Mouse (Mus musculus) stomach, embryonic 14.5 days (tissue): ENCODE measurements around the gene Trmt44. TPM values are rescaled to one million over a fixed set of nuclear protein-coding genes. Genes with fewer than 3 reads are reported as not detected.
A peak's percentile ranks its signal among the peaks of the same experiment; 100 is the strongest.

Source experiments
- ATAC-seq: fragments of 200-750 bp; cut with Nextera tagmentation; 2 replicates; pipeline ENCODE4 v1.8.0; 2017; ENCODE audit warnings: low read depth, moderate TSS enrichment; ENCODE audit not compliant: insufficient number of reproducible peaks, insufficient read depth, low FRiP score
- H3K27ac ChIP-seq: fragments of 300-500 bp; sonication (generic); 2 replicates; pipeline ENCODE4 v1.5.1; 2014; ENCODE audit warnings: mild to moderate bottlenecking, low read length, moderate library complexity, mixed read lengths
- H3K27me3 ChIP-seq: fragments of 300-500 bp; sonication (generic); 2 replicates; pipeline ENCODE4 v1.6.1; 2014; ENCODE audit warnings: low read length, control low read depth, mixed read lengths; ENCODE audit not compliant: control insufficient read depth, insufficient read depth
- H3K36me3 ChIP-seq: fragments of 300-500 bp; sonication (generic); 2 replicates; pipeline ENCODE4 v1.6.1; 2014; ENCODE audit warnings: mild to moderate bottlenecking, control low read depth, low read length, moderate library complexity, mixed read lengths; ENCODE audit not compliant: control insufficient read depth, insufficient read depth
- H3K4me1 ChIP-seq: fragments of 300-500 bp; sonication (generic); 2 replicates; pipeline ENCODE4 v1.6.1; 2014; ENCODE audit warnings: low read length, control low read depth, mixed read lengths; ENCODE audit not compliant: control insufficient read depth, insufficient read depth
- H3K4me2 ChIP-seq: fragments of 300-500 bp; sonication (generic); replicated peaks from 2 replicates; pipeline ENCODE4 v1.6.1; 2014; ENCODE audit warnings: low read depth, low read length, control low read depth
- H3K4me3 ChIP-seq: fragments of 300-500 bp; sonication (generic); 2 replicates; pipeline ENCODE4 v1.5.1; 2014; ENCODE audit warnings: low read depth, low read length, control low read depth
- H3K9ac ChIP-seq: fragments of 300-500 bp; sonication (generic); replicated peaks from 2 replicates; pipeline ENCODE4 v1.6.1; 2014; ENCODE audit warnings: low read depth, mild to moderate bottlenecking, control low read depth, low read length, moderate library complexity, mixed read lengths
- H3K9me3 ChIP-seq: fragments of 300-500 bp; sonication (generic); 2 replicates; pipeline ENCODE4 v1.6.1; 2016; ENCODE audit warnings: low read depth, low read length, control low read depth; ENCODE audit not compliant: control insufficient read depth
- WGBS: fragments of 180-500 bp; shearing (Covaris S2); extraction: QIAGEN DNeasy Blood & Tissue Kit; methylation state at CpG from one replicate; pipeline ENCODE4 v1.1.7; 2014; 5-methylcytosine and 5-hydroxymethylcytosine counted together
- polyA plus RNA-seq: library from polyadenylated mRNA; unstranded; fragments of >200 nt; fragmentation: Nextera tagmentation; extraction: Ambion mirVana; gene quantifications from 2 replicates; pipeline ENCODE4 v1.2.1, GENCODE M21; 2014

The Trmt44 gene
- polyA plus RNA-seq, 1 experiment from 2014 or later = 8.7 TPM

GRCm38 (mm10) chr5:35566632-35567031, 8.2 kb downstream of the Trmt44 start:
- 91% methylated on average over 4 of the region's 4 CpGs for whole genome bisulfite sequencing
- no peak overlapping the region for H3K4me2 ChIP-seq
- H3K9ac ChIP-seq = no peak overlapping the region
- no peak overlapping the region for H3K27ac ChIP-seq
- no peaks in the 10 kb centered on the region for H3K27me3 ChIP-seq
- H3K9me3 ChIP-seq = no peaks in the 10 kb centered on the region
- peaks cover 60% of the 10 kb centered on the region for H3K36me3 ChIP-seq
- no peaks in the 10 kb centered on the region for H3K4me1 ChIP-seq
- ATAC-seq = no peak
- no peak overlapping the region for H3K4me3 ChIP-seq

GRCm38 (mm10) chr5:35565217-35565616, 9.7 kb downstream of the Trmt44 start:
- no peak for ATAC-seq
- H3K36me3 ChIP-seq = peaks cover 53% of the 10 kb centered on the region
- H3K4me2 ChIP-seq = no peak overlapping the region
- H3K4me3 ChIP-seq = no peak overlapping the region
- H3K27me3 ChIP-seq = no peaks in the 10 kb centered on the region
- 90% methylated on average over 9 of the region's 9 CpGs for WGBS
- no peaks in the 10 kb centered on the region for H3K9me3 ChIP-seq
- no peak overlapping the region for H3K9ac ChIP-seq
- no peak overlapping the region for H3K27ac ChIP-seq
- no peaks in the 10 kb centered on the region for H3K4me1 ChIP-seq

GRCm38 (mm10) chr5:35563449-35563848, 11.4 kb downstream of the Trmt44 start:
- Histone ChIP-seq H3K9ac (no peak overlapping the region), H3K27ac (no peak overlapping the region), H3K4me1 (no peaks in the 10 kb centered on the region), H3K27me3 (no peaks in the 10 kb centered on the region), H3K36me3 (peaks cover 49% of the 10 kb centered on the region), H3K9me3 (no peaks in the 10 kb centered on the region), H3K4me3 (no peak overlapping the region), H3K4me2 (no peak overlapping the region)
- WGBS = 0% methylated on average over 1 of the region's 1 CpGs
- ATAC-seq = 0 out of 2 replicates have a peak, but pooled peaks have one; percentile 62

- no peak for ATAC-seq
- no peak overlapping the region for H3K4me3 ChIP-seq
Measured at GRCm38 (mm10) chr5:35562616-35563015, 12.3 kb downstream of the Trmt44 start.

GRCm38 (mm10) chr5:35559447-35559846, 15.4 kb downstream of the Trmt44 start:
- WGBS = 81% methylated on average over 8 of the region's 8 CpGs
- H3K36me3 ChIP-seq = peaks cover 43% of the 10 kb centered on the region
- no peak overlapping the region for H3K4me3 ChIP-seq
- ATAC-seq = no peak
- H3K27me3 ChIP-seq = no peaks in the 10 kb centered on the region
- H3K4me2 ChIP-seq = no peak overlapping the region
- no peaks in the 10 kb centered on the region for H3K4me1 ChIP-seq
- no peak overlapping the region for H3K9ac ChIP-seq
- H3K27ac ChIP-seq = no peak overlapping the region
- H3K9me3 ChIP-seq = no peaks in the 10 kb centered on the region

More at GRCm38 (mm10) chr5:35562616-35563015, 12.3 kb downstream of the Trmt44 start:
- Histone ChIP-seq H3K27ac (no peak overlapping the region), H3K4me2 (no peak overlapping the region), H3K9me3 (no peaks in the 10 kb centered on the region), H3K36me3 (peaks cover 50% of the 10 kb centered on the region), H3K9ac (no peak overlapping the region), H3K4me1 (no peaks in the 10 kb centered on the region), H3K27me3 (no peaks in the 10 kb centered on the region)
- 94% methylated on average over 2 of the region's 2 CpGs for WGBS

DNA sequence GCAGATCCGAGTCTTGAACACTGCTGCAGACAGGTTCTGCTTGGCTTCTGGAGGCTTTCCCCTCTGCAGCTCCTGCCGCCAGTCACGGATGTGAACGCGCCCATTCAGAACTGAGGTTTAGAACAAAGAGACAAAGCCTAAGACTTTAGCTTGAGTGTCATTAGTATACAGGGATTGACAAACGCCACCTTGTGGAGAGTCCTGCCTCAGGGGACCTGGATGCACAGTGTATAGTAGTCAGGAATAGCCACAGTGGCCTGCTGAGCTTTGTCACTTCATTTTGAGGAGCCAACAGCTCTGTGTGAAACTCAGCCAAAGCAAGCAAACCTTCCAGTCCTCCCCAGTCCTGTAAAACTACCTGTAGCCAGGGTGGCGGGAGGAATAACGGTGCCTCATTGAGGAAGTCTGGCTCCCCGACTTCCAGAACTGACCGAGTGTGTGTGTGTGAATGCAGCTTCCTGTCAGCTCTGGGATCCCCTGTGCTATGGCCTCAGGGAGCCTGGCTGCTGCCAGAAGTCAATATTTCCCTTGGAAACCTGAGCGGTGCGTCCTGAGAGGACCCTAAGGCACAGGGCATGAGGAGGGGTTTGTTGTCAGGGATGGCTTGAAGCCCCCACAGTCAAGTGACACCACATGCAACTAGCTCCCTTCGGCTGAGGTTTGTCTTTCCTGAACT, 16.8 kb downstream of the Trmt44 start:
- H3K9me3 ChIP-seq = no peaks in the 10 kb centered on the region
- no peak overlapping the region for H3K4me3 ChIP-seq
- peaks cover 33% of the 10 kb centered on the region for H3K36me3 ChIP-seq
- no peaks in the 10 kb centered on the region for H3K27me3 ChIP-seq
- no peak overlapping the region for H3K9ac ChIP-seq
- no peak overlapping the region for H3K4me2 ChIP-seq
- H3K27ac ChIP-seq = no peak overlapping the region
- WGBS = 81% methylated on average over 13 of the region's 13 CpGs
- ATAC-seq = no peak
- H3K4me1 ChIP-seq = no peaks in the 10 kb centered on the region

DNA sequence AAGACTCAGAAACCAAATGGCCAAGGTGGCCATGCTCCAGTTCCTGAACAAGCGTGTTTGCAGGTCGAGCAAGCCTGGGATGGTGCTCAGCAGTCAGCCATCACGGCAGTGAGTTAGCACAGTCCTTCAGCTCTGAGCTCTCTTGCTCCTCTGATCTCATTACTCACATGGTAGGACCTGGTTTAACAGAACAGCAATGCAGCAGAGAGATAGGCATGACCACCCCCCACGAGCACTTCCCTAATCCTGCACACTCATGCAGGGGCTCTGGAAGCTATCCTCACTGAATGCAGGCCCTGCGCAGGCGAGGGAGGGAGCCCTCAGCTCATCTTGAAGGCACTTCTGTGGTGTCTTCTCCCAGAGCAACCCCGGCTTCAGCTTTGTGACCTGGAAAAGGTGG, 18.5 kb downstream of the Trmt44 start:
- no peak for ATAC-seq
- Histone ChIP-seq H3K4me2 (no peak overlapping the region), H3K4me1 (peaks cover 4% of the 10 kb centered on the region; the same call in 1 of the 2 replicates), H3K9ac (no peak overlapping the region), H3K4me3 (no peak overlapping the region), H3K27ac (no peak overlapping the region), H3K36me3 (peaks cover 26% of the 10 kb centered on the region), H3K27me3 (no peaks in the 10 kb centered on the region), H3K9me3 (no peaks in the 10 kb centered on the region)
- 90% methylated on average over 7 of the region's 7 CpGs for WGBS

GRCm38 (mm10) chr5:35552838-35553539, 21.9 kb downstream of the Trmt44 start:
- Histone ChIP-seq H3K27ac (no peak overlapping the region), H3K27me3 (no peaks in the 10 kb centered on the region), H3K4me2 (no peak overlapping the region), H3K9ac (no peak overlapping the region), H3K4me3 (no peak overlapping the region), H3K4me1 (peaks cover 4% of the 10 kb centered on the region; the same call in 1 of the 2 replicates), H3K9me3 (no peaks in the 10 kb centered on the region), H3K36me3 (peaks cover 11% of the 10 kb centered on the region)
- 80% methylated on average over 4 of the region's 4 CpGs for WGBS
- no peak for ATAC-seq
